Mouse (Mus musculus) adipocyte (in vitro differentiated cells): ENCODE data around the gene Zfp710.
"Not testable (repeated sequence)": the region's sequence is repeated elsewhere in the genome, so short reads cannot be mapped to it uniquely, and the experiment has no call there.

ENCODE experiments used
- DNase-seq: peaks from one replicate; pipeline ENCODE4 v3.0.0-alpha.2; 2016; ENCODE audit warnings: low spot score

Zfp710 gene

GRCm38 (mm10) chr7:80114451-80115223 lies 90.0 kb downstream of the Zfp710 start:
- DNase-seq: peak; percentile 81

GRCm38 (mm10) chr7:80115224-80115590 lies 90.6 kb downstream of the Zfp710 start, which contains the start of gene Idh2:
Gene Idh2, minus strand, starts transcription at chr7:80115392.
- DNase-seq: peak; percentile 79

GRCm38 (mm10) chr7:80116158-80116557 lies 91.5 kb downstream of the Zfp710 start:
- no peak for DNase-seq

- DNase-seq: no peak
Observed at GRCm38 (mm10) chr7:80119198-80119597, 94.6 kb downstream of the Zfp710 start.

- peak; percentile 52 for DNase-seq
Observed at GRCm38 (mm10) chr7:80121083-80121482, 96.5 kb downstream of the Zfp710 start.

- no peak for DNase-seq
Observed at GRCm38 (mm10) chr7:80123115-80123514, 98.5 kb downstream of the Zfp710 start.

GRCm38 (mm10) chr7:80123672-80124071 lies 99.1 kb downstream of the Zfp710 start:
- no peak for DNase-seq

- peak; percentile 50 for DNase-seq
Observed at GRCm38 (mm10) chr7:80129278-80129677, 104.7 kb downstream of the Zfp710 start.

- no peak for DNase-seq
Observed at GRCm38 (mm10) chr7:80130344-80131055, 105.9 kb downstream of the Zfp710 start.

- not testable (repeated sequence) for DNase-seq
Observed at GRCm38 (mm10) chr7:80131315-80131714, 106.7 kb downstream of the Zfp710 start.

GRCm38 (mm10) chr7:80132541-80132940 lies 107.9 kb downstream of the Zfp710 start:
- DNase-seq: peak; percentile 52

- DNase-seq: peak; percentile 96
Observed at GRCm38 (mm10) chr7:80134454-80135172, 110.0 kb downstream of the Zfp710 start.

GRCm38 (mm10) chr7:80135173-80135532 lies 110.5 kb downstream of the Zfp710 start:
- no peak for DNase-seq

- DNase-seq: no peak
Observed at GRCm38 (mm10) chr7:80138375-80138774, 113.8 kb downstream of the Zfp710 start.

GRCm38 (mm10) chr7:80140815-80141214 lies 116.2 kb downstream of the Zfp710 start:
- peak; percentile 79 for DNase-seq
